Mouse (Mus musculus): Measurements from ENCODE around the gene Gm28729.

Gm28729 gene

DNA sequence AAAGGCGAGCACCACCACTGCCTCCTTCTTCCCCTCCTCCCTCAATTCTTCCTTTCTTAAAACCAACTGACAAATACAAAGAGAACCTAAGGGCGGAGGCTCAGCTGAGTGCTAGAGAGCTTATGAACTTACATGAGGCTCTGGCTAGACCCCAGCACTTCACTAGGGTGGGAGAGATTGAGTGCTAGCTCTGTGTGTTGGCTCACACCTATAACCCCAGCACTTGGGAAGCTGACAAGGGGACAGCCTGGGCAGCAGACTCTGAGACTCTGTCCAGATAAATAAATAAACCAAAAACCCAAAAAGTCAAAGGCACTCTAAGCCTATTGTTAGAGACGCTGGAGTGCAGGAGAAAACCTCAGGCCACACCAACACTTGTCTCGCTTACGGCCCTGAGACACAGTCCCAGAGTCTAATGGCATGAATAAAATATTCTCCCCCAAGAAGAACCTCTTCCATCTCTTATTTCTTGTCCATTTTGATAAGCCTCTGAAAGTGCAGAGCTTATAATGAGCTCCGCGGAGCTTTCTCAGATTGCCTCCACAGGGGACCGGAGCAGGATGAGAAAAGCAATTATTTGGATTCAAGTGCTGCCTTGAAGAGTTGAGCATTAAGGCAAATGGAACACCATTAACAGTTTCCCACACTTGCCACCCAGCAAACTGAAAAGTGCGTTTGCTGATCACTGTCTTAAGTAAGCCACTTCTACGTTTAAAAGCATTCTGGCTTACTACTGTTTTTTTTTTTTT, 64.8 kb downstream of the Gm28729 start:
- no peak for DNase-seq

DNA sequence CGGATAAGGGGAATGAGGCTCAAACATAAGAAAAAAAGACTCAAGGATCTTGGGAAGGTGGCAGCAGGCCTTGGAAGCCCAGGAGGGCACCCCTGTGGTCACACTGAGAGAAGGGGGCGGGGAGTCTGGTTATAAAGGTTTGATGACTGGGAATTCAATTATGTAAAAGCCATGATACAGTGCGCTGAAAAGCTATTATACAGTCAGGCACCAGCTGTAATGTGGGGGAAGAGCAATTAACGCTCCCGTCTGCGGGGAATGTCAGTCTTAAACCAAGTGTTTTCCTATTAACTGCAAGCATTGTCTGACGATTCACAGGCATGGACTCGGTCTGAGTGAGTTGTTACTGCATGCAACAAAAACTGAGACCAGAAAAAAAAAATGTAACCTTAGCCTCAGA, 69.4 kb downstream of the Gm28729 start:
- DNase-seq = no peak

DNA sequence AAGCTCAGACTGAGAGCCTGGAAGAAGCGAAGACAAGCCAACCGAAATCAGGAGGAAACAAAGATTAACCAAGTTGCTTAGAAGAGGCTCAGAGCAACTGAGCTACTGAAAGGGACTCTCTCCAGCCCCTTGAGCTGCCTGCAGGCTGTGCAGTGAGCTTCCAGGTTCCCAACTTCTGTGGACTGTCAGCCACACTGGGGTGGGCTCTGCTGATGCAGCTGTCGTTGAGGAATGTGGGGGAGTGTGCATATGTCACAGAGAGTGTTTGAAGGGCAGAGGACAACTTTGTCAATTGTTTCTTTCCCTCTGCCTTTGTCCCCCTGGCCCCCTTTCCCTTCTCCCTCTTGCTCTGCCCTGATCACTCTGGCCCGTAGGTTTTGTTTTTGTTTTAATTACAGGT, 72.1 kb downstream of the Gm28729 start:
- DNase-seq = no peak

DNA sequence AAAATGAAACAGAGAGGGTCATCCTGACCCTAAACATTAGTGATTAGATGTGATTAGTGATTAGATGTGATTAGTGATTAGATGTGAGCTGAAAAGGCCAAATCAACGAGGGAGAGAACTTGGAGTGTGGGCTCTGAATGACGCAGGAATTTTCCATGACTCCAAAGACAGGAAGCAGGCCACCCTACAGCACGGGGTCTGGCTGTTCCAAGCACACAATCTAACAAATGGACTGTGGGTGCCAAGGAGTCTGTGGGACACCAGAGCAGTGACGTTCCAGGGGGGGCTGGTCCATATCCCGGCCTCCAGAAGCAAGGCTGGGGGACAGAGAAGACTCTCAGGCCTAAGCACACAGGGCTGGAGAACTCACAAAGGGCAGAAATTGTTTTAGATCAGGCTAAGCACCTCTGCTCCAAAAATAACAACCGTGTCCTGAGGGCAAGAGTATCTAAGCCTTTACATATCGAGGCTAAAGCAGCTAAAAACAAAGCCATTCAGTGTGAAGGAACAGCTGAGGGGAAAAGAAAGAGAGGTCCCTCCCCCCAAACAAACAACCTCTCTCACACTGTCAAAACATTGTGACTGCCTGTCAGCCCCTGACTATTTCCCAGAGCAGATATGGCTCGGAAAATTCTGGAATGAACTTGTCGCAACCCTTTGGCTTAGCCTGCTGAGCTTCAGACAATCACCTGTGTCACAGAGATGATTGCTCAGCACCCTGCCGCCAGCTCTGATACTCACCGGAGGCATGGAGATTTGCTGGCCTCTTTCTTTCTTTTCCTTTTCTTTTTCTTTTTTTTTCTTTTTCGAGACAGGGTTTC, 74.0 kb downstream of the Gm28729 start:
- DNase-seq = no peak

DNA sequence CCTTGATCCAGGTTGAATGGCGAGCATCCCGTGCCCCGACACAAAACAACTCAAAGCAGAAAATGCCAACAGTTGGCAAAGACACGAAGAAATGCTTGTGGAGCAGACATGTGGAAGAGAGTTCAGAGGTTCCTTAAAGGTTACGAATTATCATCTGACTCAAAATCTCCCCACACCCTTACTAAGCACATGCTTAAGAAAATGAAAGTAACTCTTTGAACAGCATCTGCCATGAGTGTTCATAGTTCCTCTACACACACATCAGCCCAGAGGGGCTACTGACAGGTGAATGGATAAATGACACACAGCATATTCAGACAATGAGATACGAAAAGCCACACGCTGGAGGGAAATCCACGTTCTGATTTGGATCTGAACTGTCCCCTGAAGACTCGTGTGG, 75.5 kb downstream of the Gm28729 start:
- DNase-seq = no peak

DNA sequence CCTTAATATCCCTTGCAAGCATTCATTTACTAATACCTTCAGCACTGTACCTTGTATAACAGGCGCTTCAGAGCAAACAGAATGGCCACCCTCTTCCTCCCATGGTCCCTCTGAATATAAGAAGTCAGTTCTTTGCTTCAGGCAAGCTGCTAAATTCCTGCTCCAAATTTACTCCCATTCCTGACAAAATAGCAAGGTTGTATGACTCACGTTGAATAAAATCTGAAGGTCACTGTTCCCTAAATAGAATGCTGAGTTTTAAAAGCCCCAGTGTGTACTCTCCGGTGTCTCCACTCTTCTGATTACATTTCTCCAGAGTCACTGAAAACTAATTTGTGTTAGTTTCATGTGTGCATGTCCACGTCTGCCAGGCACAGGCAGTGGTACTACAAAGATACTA, 79.7 kb downstream of the Gm28729 start:
- no peak for DNase-seq

DNA sequence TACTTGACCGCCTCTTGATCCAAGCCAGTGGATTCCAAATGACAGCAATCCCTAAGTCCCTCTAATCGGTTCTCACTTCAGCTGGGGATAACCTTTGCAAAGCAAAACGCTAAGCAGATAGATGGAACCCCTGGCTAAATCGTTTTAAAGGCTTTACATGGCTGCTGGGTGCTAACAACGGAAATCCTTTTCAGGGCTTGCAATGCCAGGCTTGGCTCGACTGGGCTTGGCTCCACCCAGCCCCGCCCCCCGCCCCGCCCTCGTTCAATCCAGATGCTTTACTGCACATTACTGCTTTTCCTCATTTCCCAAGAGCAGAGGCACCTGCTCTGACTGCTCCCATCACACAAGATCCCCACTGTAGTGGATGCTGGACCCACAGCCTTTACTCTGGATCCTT, 83.0 kb downstream of the Gm28729 start:
- no peak for DNase-seq

DNA sequence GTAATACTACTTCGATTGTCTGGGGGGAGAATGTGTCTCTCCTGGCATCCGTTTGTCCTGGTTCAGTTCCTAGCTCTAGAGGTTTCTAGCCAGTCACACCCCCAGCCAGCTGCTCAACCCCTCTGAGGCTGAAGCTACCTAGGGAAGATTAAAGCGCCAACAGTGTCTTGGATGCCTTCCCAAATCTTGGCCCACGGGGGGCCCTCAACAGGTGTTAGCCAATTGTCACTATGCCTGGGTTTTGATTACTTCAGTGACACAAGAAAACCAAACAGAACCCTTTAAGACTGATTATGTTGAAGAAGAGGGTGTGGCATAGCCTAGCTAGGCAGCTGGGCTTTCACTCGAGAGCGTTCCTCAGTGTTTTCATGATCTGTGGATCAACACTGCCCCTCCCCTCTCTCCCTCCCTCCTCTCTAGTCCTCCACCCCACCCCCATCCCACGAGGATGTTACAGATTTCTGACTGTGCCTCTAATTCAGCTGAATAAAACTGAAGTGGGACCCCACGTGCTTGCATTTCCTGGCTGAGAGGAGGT, 86.7 kb downstream of the Gm28729 start:
- peak; percentile 21 for DNase-seq

DNA sequence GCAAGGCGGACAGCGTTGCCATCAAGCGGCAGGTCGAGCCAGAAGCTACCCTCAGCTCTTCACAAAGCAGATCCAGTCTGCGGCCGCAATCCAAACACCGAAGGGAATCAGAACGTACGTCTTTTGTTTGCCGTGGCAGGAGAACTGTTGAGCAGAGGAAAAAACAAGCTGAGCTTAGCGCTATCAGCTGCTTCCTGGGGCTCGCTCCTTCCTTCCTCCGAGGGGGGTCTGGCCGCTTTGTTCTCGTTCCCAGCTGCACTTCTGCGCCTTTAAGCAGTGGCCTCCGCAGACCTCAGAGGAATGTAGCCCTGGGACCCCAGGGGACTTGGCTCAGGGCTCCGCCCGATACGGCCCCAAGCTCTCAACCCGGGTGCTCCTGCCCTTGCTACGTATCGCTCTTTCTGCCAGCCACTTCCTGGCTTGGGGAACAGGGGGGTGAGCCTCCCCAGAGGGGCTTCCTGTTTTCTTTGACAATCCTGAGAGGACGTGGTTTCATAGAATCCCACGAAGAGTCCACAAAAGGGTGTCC, 87.2 kb downstream of the Gm28729 start:
- DNase-seq = peak; percentile 25

DNA sequence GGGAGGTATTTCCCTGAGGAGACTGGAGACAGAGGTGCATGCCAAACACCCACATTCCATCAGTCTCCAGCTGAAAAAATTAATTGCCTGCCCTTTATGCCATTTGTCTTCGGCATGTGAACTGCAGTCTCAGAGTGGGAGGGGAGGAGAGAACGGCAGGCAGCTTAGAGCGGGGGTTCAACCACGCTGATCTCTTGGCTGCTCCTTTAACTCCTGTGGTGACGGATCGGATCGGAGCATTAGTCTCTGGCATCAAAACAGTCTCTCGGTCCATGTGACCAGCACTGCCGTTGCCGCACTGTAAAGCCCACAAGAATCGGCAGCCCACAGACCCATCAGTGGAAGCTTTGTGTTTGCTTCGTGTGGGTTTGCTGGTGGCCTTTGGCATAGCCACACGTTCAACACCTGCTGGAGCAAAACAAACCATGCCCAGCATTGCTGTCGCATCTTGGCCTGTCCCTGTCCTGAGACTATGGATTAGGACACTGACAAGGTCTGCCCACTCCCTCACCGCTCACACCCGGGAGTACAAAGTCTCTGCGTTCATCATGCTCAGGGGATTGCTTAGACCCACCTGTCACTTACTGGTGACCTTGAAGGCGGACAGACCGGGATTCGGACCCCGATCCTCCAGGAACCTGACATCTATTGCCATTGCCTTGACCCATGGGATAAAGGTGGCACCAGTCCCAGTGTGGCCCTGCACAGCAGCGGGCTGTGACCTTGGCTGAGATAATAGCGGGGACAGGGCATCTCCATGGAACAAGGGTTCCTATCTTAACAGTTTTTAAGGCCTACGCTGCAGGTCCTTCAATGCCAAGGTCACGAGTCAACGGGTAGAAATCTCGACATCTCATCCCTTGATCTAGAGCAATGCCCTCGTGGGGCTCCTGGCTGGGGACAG, 87.9 kb downstream of the Gm28729 start:
- DNase-seq = peak; percentile 19

Data from cerebellum, adult 9-10 months (tissue).